Mouse (Mus musculus) thymus, postnatal 36 days (tissue): ENCODE results near the gene Slc25a22.

ENCODE experiments used
- DNase-seq, 2 experiments: peaks; one replicate each; pipeline ENCODE4 v3.0.0; 2022; ENCODE audit warnings: mixed read lengths in 2 of 2

Slc25a22 gene

GRCm38 (mm10) chr7:141433517-141434400 lies 3.9 kb downstream of the Slc25a22 start:
- peak in 1 of 2 experiments; percentile 27 for DNase-seq

GRCm38 (mm10) chr7:141432741-141433516 lies 4.8 kb downstream of the Slc25a22 start:
- DNase-seq: peak in 1 of 2 experiments; percentile 9

GRCm38 (mm10) chr7:141432186-141432611 lies 5.5 kb downstream of the Slc25a22 start:
- no peak for DNase-seq

GRCm38 (mm10) chr7:141431434-141432185 lies 6.1 kb downstream of the Slc25a22 start:
- no peak for DNase-seq

- no peak for DNase-seq
Observed at GRCm38 (mm10) chr7:141430585-141431240, 7.0 kb downstream of the Slc25a22 start.

- DNase-seq: peak in 1 of 2 experiments; percentile 5
Observed at GRCm38 (mm10) chr7:141429840-141430584, 7.7 kb downstream of the Slc25a22 start.

GRCm38 (mm10) chr7:141429310-141429709 lies 8.4 kb downstream of the Slc25a22 start, which contains the start of gene Cend1:
TSS of gene Cend1 (minus strand) at chr7:141429491.
- peak in 1 of 2 experiments; percentile 20 for DNase-seq

- no peak for DNase-seq
Observed at GRCm38 (mm10) chr7:141428701-141429100, 9.0 kb downstream of the Slc25a22 start.

GRCm38 (mm10) chr7:141426948-141427730 lies 10.6 kb downstream of the Slc25a22 start:
- no peak for DNase-seq

GRCm38 (mm10) chr7:141423811-141424210 lies 13.9 kb downstream of the Slc25a22 start:
- DNase-seq: no peak

- no peak for DNase-seq
Observed at GRCm38 (mm10) chr7:141420030-141420702, 17.5 kb downstream of the Slc25a22 start.

- DNase-seq: no peak
Observed at GRCm38 (mm10) chr7:141418970-141419369, 18.7 kb downstream of the Slc25a22 start.

- no peak for DNase-seq
Observed at GRCm38 (mm10) chr7:141417731-141418681, 19.7 kb downstream of the Slc25a22 start.

GRCm38 (mm10) chr7:141416144-141416841 lies 21.4 kb downstream of the Slc25a22 start:
- peak in 1 of 2 experiments; percentile 6 for DNase-seq

- DNase-seq: peak; percentile 99 to 100
Observed at GRCm38 (mm10) chr7:141413809-141414584, 23.7 kb downstream of the Slc25a22 start, which contains the start of gene Gatd1. TSS of gene Gatd1 (minus strand) at chr7:141414136.

- peak; percentile 16 to 37 for DNase-seq
Observed at GRCm38 (mm10) chr7:141413331-141413730, 24.4 kb downstream of the Slc25a22 start.

GRCm38 (mm10) chr7:141411667-141412066 lies 26.0 kb downstream of the Slc25a22 start:
- DNase-seq: peak in 1 of 2 experiments; percentile 8
